Mouse (Mus musculus): Measurements from ENCODE around the gene Trarg1. TPM values are rescaled to one million over a fixed set of nuclear protein-coding genes. Genes with fewer than 3 reads are reported as not detected.

Trarg1 gene
- polyA plus RNA-seq, 2 experiments: not detected

DNA sequence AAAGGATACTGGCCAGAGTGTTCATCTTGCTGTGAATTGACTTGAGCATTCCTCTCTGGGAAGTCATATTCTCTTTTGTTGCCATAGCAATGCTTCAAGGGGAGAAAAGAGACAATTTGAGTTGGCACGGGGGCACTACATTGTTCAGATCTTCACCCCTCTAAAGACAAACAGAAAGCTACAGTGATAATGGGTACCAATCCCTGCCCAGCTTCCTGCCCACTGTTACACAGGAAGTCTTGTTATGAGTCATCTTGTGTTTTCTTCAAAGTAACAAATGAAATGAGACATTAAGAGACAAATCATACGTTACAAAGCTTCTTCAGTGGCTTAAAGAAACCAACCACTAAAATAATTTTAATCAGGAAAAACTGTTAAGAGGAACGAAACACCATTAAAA lies 55.0 kb downstream of the Trarg1 start:
- H3K4me1 ChIP-seq (replicated peaks; ENCODE audit: control insufficient read depth in 2 of 2, insufficient read depth in 2 of 2, low read length in 1 of 2): no peaks in the 10 kb centered on the region
- H3K27me3 ChIP-seq (ENCODE audit: control insufficient read depth, insufficient read depth, low read length): no peaks in the 10 kb centered on the region
- ATAC-seq (ENCODE audit: insufficient read depth) (no peak), DNase-seq (ENCODE audit: low read depth in 3 of 3, low spot score in 3 of 3) (no peak)
- no peak overlapping the region for H3K4me2 ChIP-seq (ENCODE audit: low read depth)
- H3K4me3 ChIP-seq (ENCODE audit: insufficient read depth in 1 of 2, low read depth in 2 of 2, low read length in 2 of 2): no peak overlapping the region
- TF ChIP-seq EP300 (IDR thresholded peaks at IDR 0.05; ENCODE audit: low read depth) (no peak), CTCF (IDR thresholded peaks at IDR 0.05; ENCODE audit: low read depth) (no peak)
- peaks cover 20% of the 10 kb centered on the region for H3K36me3 ChIP-seq (replicated peaks; ENCODE audit: control insufficient read depth, insufficient read depth, low read depth)
- WGBS (ENCODE audit: insufficient replicate concordance): 49% methylated on average over 3 of the region's 3 CpGs
- H3K9ac ChIP-seq (replicated peaks): no peak overlapping the region
- no peaks in the 10 kb centered on the region for H3K9me3 ChIP-seq (ENCODE audit: control insufficient read depth, low read length)
- H3K27ac ChIP-seq: no peak overlapping the region

DNA sequence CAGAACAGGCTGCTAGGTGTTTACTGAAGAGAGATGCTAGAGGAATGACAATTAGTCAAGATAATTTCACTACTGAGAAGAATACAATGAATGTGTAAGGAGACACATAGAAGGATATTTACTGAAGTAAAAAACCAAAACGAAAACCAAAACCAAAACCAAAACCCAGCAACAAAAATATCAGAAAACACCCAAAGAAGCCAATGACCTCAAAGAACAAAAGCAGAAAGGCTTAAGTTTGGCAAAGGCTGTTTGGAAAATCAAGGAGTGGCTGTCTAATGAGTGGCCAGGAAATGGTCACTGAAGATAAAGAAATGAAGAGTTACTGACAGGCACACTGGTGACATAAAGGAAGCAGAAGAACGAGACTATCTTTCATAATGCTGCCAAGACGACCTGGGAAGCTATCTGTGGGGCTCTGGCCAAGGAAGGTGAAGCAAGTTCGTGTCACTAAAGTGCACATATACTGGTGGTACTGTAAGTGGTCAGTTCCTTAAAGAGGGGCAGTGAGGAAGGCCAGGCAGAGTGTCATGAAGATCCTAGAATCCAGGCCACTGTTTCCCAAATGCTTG lies 56.2 kb downstream of the Trarg1 start:
- ATAC-seq (ENCODE audit: insufficient read depth) (no peak), DNase-seq (ENCODE audit: low read depth in 3 of 3, low spot score in 3 of 3) (no peak)
- no peak overlapping the region for H3K4me3 ChIP-seq (ENCODE audit: insufficient read depth in 1 of 2, low read depth in 2 of 2, low read length in 2 of 2)
- no peaks in the 10 kb centered on the region for H3K4me1 ChIP-seq (replicated peaks; ENCODE audit: control insufficient read depth in 2 of 2, insufficient read depth in 2 of 2, low read length in 1 of 2)
- H3K27me3 ChIP-seq (ENCODE audit: control insufficient read depth, insufficient read depth, low read length): no peaks in the 10 kb centered on the region
- H3K9me3 ChIP-seq (ENCODE audit: control insufficient read depth, low read length): no peaks in the 10 kb centered on the region
- H3K9ac ChIP-seq (replicated peaks): no peak overlapping the region
- H3K4me2 ChIP-seq (ENCODE audit: low read depth): no peak overlapping the region
- H3K36me3 ChIP-seq (replicated peaks; ENCODE audit: control insufficient read depth, insufficient read depth, low read depth): peaks cover 14% of the 10 kb centered on the region
- WGBS (ENCODE audit: insufficient replicate concordance): 23% methylated on average over 4 of the region's 4 CpGs
- H3K27ac ChIP-seq: no peak overlapping the region
- TF ChIP-seq CTCF (IDR thresholded peaks at IDR 0.05; ENCODE audit: low read depth) (no peak), EP300 (IDR thresholded peaks at IDR 0.05; ENCODE audit: low read depth) (no peak)

DNA sequence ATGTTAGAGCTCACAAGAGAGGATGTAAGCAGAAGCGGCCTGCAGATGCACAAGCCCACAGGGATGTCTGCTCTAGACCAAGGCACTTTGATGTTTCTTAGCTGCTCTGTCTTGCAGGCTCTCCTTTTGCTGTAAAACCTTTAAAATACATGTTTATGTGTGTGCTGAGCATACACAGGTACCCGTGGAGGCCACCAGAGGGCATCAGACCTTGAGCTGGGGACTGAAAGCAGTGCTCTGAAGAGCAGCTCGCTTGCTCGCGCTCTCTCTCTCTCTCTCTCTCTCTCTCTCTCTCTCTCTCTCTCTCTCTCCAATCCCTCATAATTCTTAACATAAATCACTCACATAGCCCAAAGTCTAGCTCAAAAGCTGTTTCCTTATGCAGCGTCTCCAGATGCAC lies 59.5 kb downstream of the Trarg1 start:
- Histone ChIP-seq H3K4me2 (ENCODE audit: low read depth) (no peak overlapping the region), H3K9ac (replicated peaks) (no peak overlapping the region), H3K4me1 (replicated peaks; ENCODE audit: control insufficient read depth in 2 of 2, insufficient read depth in 2 of 2, low read length in 1 of 2) (no peaks in the 10 kb centered on the region), H3K27me3 (ENCODE audit: control insufficient read depth, insufficient read depth, low read length) (no peaks in the 10 kb centered on the region), H3K9me3 (ENCODE audit: control insufficient read depth, low read length) (no peaks in the 10 kb centered on the region), H3K4me3 (ENCODE audit: insufficient read depth in 1 of 2, low read depth in 2 of 2, low read length in 2 of 2) (no peak overlapping the region), H3K27ac (no peak overlapping the region), H3K36me3 (replicated peaks; ENCODE audit: control insufficient read depth, insufficient read depth, low read depth) (peaks cover 8% of the 10 kb centered on the region)
- peak; percentile 62 for TF ChIP-seq CTCF (IDR thresholded peaks at IDR 0.05; ENCODE audit: low read depth)
- TF ChIP-seq EP300 (IDR thresholded peaks at IDR 0.05; ENCODE audit: low read depth): no peak
- DNase-seq (ENCODE audit: low read depth in 3 of 3, low spot score in 3 of 3): no peak
- WGBS (ENCODE audit: insufficient replicate concordance): 72% methylated on average over 6 of the region's 6 CpGs
- no peak for ATAC-seq (ENCODE audit: insufficient read depth)

DNA sequence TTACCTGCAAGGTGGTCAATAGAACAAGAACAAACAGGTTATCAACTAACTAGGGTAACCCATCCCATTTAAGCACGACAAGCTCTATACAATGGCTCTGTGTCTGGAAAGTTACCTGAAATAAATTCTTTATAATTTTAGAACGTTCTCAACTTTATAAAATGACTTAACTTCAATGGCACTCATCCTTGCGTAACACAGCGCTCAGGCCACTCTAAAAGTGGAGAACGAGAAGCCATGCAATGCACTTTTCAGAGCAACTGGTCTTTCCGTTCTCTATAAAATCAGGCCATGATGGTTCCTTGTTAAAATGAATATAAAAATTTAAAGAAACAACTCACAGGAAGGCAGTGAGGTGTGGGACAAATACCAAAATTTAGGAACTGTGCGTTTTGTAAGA lies 62.9 kb downstream of the Trarg1 start:
- no peak for DNase-seq (ENCODE audit: low read depth in 3 of 3, low spot score in 3 of 3)
- 82% methylated on average over 7 of the region's 7 CpGs for WGBS (ENCODE audit: insufficient replicate concordance)
- Histone ChIP-seq H3K9me3 (ENCODE audit: control insufficient read depth, low read length) (no peaks in the 10 kb centered on the region), H3K27ac (no peak overlapping the region), H3K4me2 (ENCODE audit: low read depth) (no peak overlapping the region), H3K4me3 (ENCODE audit: insufficient read depth in 1 of 2, low read depth in 2 of 2, low read length in 2 of 2) (no peak overlapping the region), H3K36me3 (replicated peaks; ENCODE audit: control insufficient read depth, insufficient read depth, low read depth) (peaks cover 6% of the 10 kb centered on the region; the same call in 1 of the 2 replicates), H3K27me3 (ENCODE audit: control insufficient read depth, insufficient read depth, low read length) (no peaks in the 10 kb centered on the region), H3K9ac (replicated peaks) (no peak overlapping the region), H3K4me1 (replicated peaks; ENCODE audit: control insufficient read depth in 2 of 2, insufficient read depth in 2 of 2, low read length in 1 of 2) (no peaks in the 10 kb centered on the region)
- no peak for ATAC-seq (ENCODE audit: insufficient read depth)
- TF ChIP-seq EP300 (IDR thresholded peaks at IDR 0.05; ENCODE audit: low read depth) (no peak), CTCF (IDR thresholded peaks at IDR 0.05; ENCODE audit: low read depth) (no peak)

DNA sequence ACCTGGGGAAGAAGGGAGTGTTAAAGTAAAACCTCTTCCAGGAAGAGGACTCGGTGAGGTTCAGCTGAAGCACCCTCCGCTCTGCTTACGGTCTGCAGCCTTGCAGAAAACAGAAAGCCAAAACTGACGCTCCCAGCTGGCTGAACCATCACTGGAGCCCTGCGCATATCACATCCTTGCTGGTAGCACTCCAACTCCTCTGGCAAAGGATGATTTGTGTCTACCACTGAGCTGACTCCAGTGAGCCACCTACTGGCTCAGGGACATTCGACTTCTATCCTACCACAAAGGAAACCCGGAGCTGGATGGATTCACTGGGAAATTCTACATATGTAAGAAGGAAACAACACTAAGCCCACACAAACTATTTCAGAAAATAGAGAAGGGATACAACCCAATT lies 64.9 kb downstream of the Trarg1 start:
- Histone ChIP-seq H3K27me3 (ENCODE audit: control insufficient read depth, insufficient read depth, low read length) (no peaks in the 10 kb centered on the region), H3K9ac (replicated peaks) (no peak overlapping the region), H3K27ac (no peak overlapping the region), H3K4me3 (ENCODE audit: insufficient read depth in 1 of 2, low read depth in 2 of 2, low read length in 2 of 2) (no peak overlapping the region), H3K9me3 (ENCODE audit: control insufficient read depth, low read length) (no peaks in the 10 kb centered on the region), H3K4me2 (ENCODE audit: low read depth) (no peak overlapping the region), H3K4me1 (replicated peaks; ENCODE audit: control insufficient read depth in 2 of 2, insufficient read depth in 2 of 2, low read length in 1 of 2) (no peaks in the 10 kb centered on the region), H3K36me3 (replicated peaks; ENCODE audit: control insufficient read depth, insufficient read depth, low read depth) (peaks cover 16% of the 10 kb centered on the region)
- TF ChIP-seq EP300 (IDR thresholded peaks at IDR 0.05; ENCODE audit: low read depth): no peak
- TF ChIP-seq CTCF (IDR thresholded peaks at IDR 0.05; ENCODE audit: low read depth): 0 out of 2 replicates have a peak, but pooled peaks have one; percentile 5
- ATAC-seq (ENCODE audit: insufficient read depth): no peak
- no peak for DNase-seq (ENCODE audit: low read depth in 3 of 3, low spot score in 3 of 3)
- WGBS (ENCODE audit: insufficient replicate concordance): 72% methylated on average over 7 of the region's 7 CpGs

Data from liver, embryonic 14.5 days (tissue).